Mouse (Mus musculus) c-Kit-positive CD71-negative TER-119-negative erythroid progenitor cells, embryonic 14.5 days (primary cell): ENCODE data around the gene Tipin.
A peak's percentile ranks its signal among the peaks of the same experiment; 100 is the strongest.
"Not testable (repeated sequence)": the region's sequence is repeated elsewhere in the genome, so short reads cannot be mapped to it uniquely, and the experiment has no call there.

Experiments
- DNase-seq: peaks from one replicate; pipeline ENCODE4 v3.0.0-alpha.2; 2013; ENCODE audit warnings: low read depth

Tipin gene

GRCm38 (mm10) chr9:64272611-64273010 lies 8.8 kb upstream of the Tipin start:
- peak; percentile 48 for DNase-seq

GRCm38 (mm10) chr9:64273757-64274156 lies 7.6 kb upstream of the Tipin start:
- no peak for DNase-seq

GRCm38 (mm10) chr9:64274291-64274690 lies 7.1 kb upstream of the Tipin start:
- no peak for DNase-seq

- peak; percentile 50 for DNase-seq
These were observed 6.5 kb upstream of the Tipin start for GRCm38 (mm10) chr9:64274919-64275318.

- DNase-seq = peak; percentile 85
These were observed 3.7 kb upstream of the Tipin start for GRCm38 (mm10) chr9:64277706-64278105.

GRCm38 (mm10) chr9:64278665-64279310 lies 2.6 kb upstream of the Tipin start:
- no peak for DNase-seq

GRCm38 (mm10) chr9:64281781-64282178 lies 399 bp downstream of the Tipin start:
- DNase-seq = no peak

- peak; percentile 28 for DNase-seq
These were observed 1.1 kb downstream of the Tipin start for GRCm38 (mm10) chr9:64282404-64282987.

- not testable (repeated sequence) for DNase-seq
These were observed 21.7 kb downstream of the Tipin start for GRCm38 (mm10) chr9:64303086-64303485.

- DNase-seq = no peak
These were observed 25.3 kb downstream of the Tipin start for GRCm38 (mm10) chr9:64306476-64307312.

- DNase-seq = no peak
These were observed 29.8 kb downstream of the Tipin start for GRCm38 (mm10) chr9:64310996-64311785.

- DNase-seq = no peak
These were observed 30.7 kb downstream of the Tipin start for GRCm38 (mm10) chr9:64312128-64312527.

GRCm38 (mm10) chr9:64314696-64315095 lies 33.3 kb downstream of the Tipin start:
- DNase-seq = no peak

- DNase-seq = no peak
These were observed 35.6 kb downstream of the Tipin start for GRCm38 (mm10) chr9:64316986-64317385.

GRCm38 (mm10) chr9:64323976-64324375 lies 42.6 kb downstream of the Tipin start:
- no peak for DNase-seq

GRCm38 (mm10) chr9:64335825-64336224 lies 54.4 kb downstream of the Tipin start:
- no peak for DNase-seq

- no peak for DNase-seq
These were observed 58.0 kb downstream of the Tipin start for GRCm38 (mm10) chr9:64339361-64339760.

GRCm38 (mm10) chr9:64340351-64341253 lies 59.2 kb downstream of the Tipin start:
- DNase-seq = peak; percentile 50

GRCm38 (mm10) chr9:64341254-64341566 lies 59.8 kb downstream of the Tipin start, which contains the start of gene Dis3l:
Gene Dis3l, minus strand, starts transcription at chr9:64341288.
- DNase-seq = no peak

- DNase-seq = no peak
These were observed 60.3 kb downstream of the Tipin start for GRCm38 (mm10) chr9:64341671-64342070.

GRCm38 (mm10) chr9:64343656-64344055 lies 62.3 kb downstream of the Tipin start:
- no peak for DNase-seq
